Mouse (Mus musculus) midbrain, embryonic 10.5 days (tissue): ENCODE measurements around the gene Ube2q2. TPM values are rescaled to one million over a fixed set of nuclear protein-coding genes. Genes with fewer than 3 reads are reported as not detected.
A peak's percentile ranks its signal among the peaks of the same experiment; 100 is the strongest.

ENCODE experiments used
- DNase-seq: peaks from one replicate; pipeline ENCODE4 v3.0.0-alpha.2; 2017; ENCODE audit warnings: low spot score
- H3K27ac ChIP-seq: fragments of 300-500 bp; sonication (generic); replicated peaks from 2 replicates; pipeline ENCODE4 v1.5.1; 2016; ENCODE audit warnings: mild to moderate bottlenecking
- H3K27me3 ChIP-seq: fragments of 300-500 bp; sonication (generic); 2 replicates; pipeline ENCODE4 v1.6.1; 2016; ENCODE audit warnings: low read depth, mild to moderate bottlenecking; ENCODE audit not compliant: poor library complexity, severe bottlenecking
- H3K36me3 ChIP-seq: fragments of 300-500 bp; sonication (generic); 2 replicates; pipeline ENCODE4 v1.6.1; 2016; ENCODE audit warnings: mild to moderate bottlenecking, moderate library complexity
- H3K4me1 ChIP-seq: fragments of 300-500 bp; sonication (generic); 2 replicates; pipeline ENCODE4 v1.6.1; 2016
- H3K4me3 ChIP-seq: fragments of 300-500 bp; sonication (generic); 2 replicates; pipeline ENCODE4 v1.5.1; 2016; ENCODE audit warnings: mild to moderate bottlenecking, moderate library complexity
- H3K9me3 ChIP-seq: fragments of 300-500 bp; sonication (generic); replicated peaks from 2 replicates; pipeline ENCODE4 v1.6.1; 2016; ENCODE audit warnings: mild to moderate bottlenecking
- WGBS: fragments of 180-500 bp; shearing (Covaris S2); methylation state at CpG from one replicate; pipeline ENCODE4 v1.1.7; 2016; 5-methylcytosine and 5-hydroxymethylcytosine counted together
- polyA plus RNA-seq: library from polyadenylated mRNA; unstranded; fragments of >200 nt; fragmentation: Nextera tagmentation; extraction: Ambion mirVana; gene quantifications from 2 replicates; pipeline ENCODE4 v1.2.1, GENCODE M21; 2016

Ube2q2 gene
- polyA plus RNA-seq, 1 experiment from 2014 or later = 37.7 TPM

GRCm38 (mm10) chr9:55208458-55208789, 59.8 kb downstream of the Ube2q2 start:
- no peak for DNase-seq
- Histone ChIP-seq H3K9me3 (no peaks in the 10 kb centered on the region), H3K27ac (peak overlapping the region; percentile 95), H3K36me3 (peaks cover 27% of the 10 kb centered on the region), H3K27me3 (no peaks in the 10 kb centered on the region), H3K4me1 (peaks cover 29% of the 10 kb centered on the region), H3K4me3 (peak overlapping the region; percentile 90)
- WGBS = 1% methylated on average over 2 of the region's 2 CpGs

GRCm38 (mm10) chr9:55208790-55209481, 60.3 kb downstream of the Ube2q2 start, which contains the start of gene Fbxo22:
Gene Fbxo22, plus strand, starts transcription at chr9:55208925.
- peak within 1 kb of the TSS; percentile 90 for H3K4me3 ChIP-seq
- H3K9me3 ChIP-seq = no peaks in the 10 kb centered on the region
- H3K27me3 ChIP-seq = no peaks in the 10 kb centered on the region
- peaks cover 29% of the 10 kb centered on the region for H3K4me1 ChIP-seq
- WGBS = under 1% methylated on average over 65 of the region's 65 CpGs
- peaks cover 27% of the 10 kb centered on the region for H3K36me3 ChIP-seq
- H3K27ac ChIP-seq = peak within 1 kb of the TSS; percentile 95
- DNase-seq = peak; percentile 92

GRCm38 (mm10) chr9:55211611-55212010, 63.0 kb downstream of the Ube2q2 start:
- WGBS = 88% methylated on average over 4 of the region's 4 CpGs

GRCm38 (mm10) chr9:55213396-55213795, 64.7 kb downstream of the Ube2q2 start:
- Histone ChIP-seq H3K9me3 (no peaks in the 10 kb centered on the region), H3K4me1 (peaks cover 32% of the 10 kb centered on the region), H3K4me3 (no peak overlapping the region), H3K36me3 (peaks cover 59% of the 10 kb centered on the region), H3K27ac (no peak overlapping the region), H3K27me3 (no peaks in the 10 kb centered on the region)
- WGBS = 94% methylated on average over 1 of the region's 1 CpGs
- no peak for DNase-seq

More at GRCm38 (mm10) chr9:55211611-55212010, 63.0 kb downstream of the Ube2q2 start:
- H3K4me3 ChIP-seq = no peak overlapping the region
- no peaks in the 10 kb centered on the region for H3K9me3 ChIP-seq
- H3K4me1 ChIP-seq = peaks cover 37% of the 10 kb centered on the region
- peaks cover 42% of the 10 kb centered on the region for H3K36me3 ChIP-seq
- no peak overlapping the region for H3K27ac ChIP-seq
- no peaks in the 10 kb centered on the region for H3K27me3 ChIP-seq
- no peak for DNase-seq

GRCm38 (mm10) chr9:55215056-55215455, 66.4 kb downstream of the Ube2q2 start:
- H3K27ac ChIP-seq = no peak overlapping the region
- H3K36me3 ChIP-seq = peaks cover 76% of the 10 kb centered on the region
- peaks cover 20% of the 10 kb centered on the region for H3K4me1 ChIP-seq
- H3K9me3 ChIP-seq = no peaks in the 10 kb centered on the region
- no peaks in the 10 kb centered on the region for H3K27me3 ChIP-seq
- 92% methylated on average over 3 of the region's 3 CpGs for WGBS
- H3K4me3 ChIP-seq = no peak overlapping the region
- no peak for DNase-seq

GRCm38 (mm10) chr9:55215648-55216047, 67.0 kb downstream of the Ube2q2 start:
- Histone ChIP-seq H3K27ac (no peak overlapping the region), H3K27me3 (no peaks in the 10 kb centered on the region), H3K4me3 (no peak overlapping the region), H3K36me3 (peaks cover 82% of the 10 kb centered on the region), H3K9me3 (no peaks in the 10 kb centered on the region), H3K4me1 (peaks cover 14% of the 10 kb centered on the region)
- DNase-seq = no peak
- WGBS = 83% methylated on average over 3 of the region's 3 CpGs

- H3K27me3 ChIP-seq = no peaks in the 10 kb centered on the region
- no peak overlapping the region for H3K27ac ChIP-seq
- no peaks in the 10 kb centered on the region for H3K9me3 ChIP-seq
- no peak overlapping the region for H3K4me3 ChIP-seq
- peaks cover 85% of the 10 kb centered on the region for H3K36me3 ChIP-seq
- WGBS = 70% methylated on average over 2 of the region's 2 CpGs
- no peak for DNase-seq
- H3K4me1 ChIP-seq = peaks cover 13% of the 10 kb centered on the region
Measured at GRCm38 (mm10) chr9:55216078-55216477, 67.4 kb downstream of the Ube2q2 start.

- DNase-seq = no peak
- H3K27ac ChIP-seq = no peak overlapping the region
- H3K36me3 ChIP-seq = peaks cover 94% of the 10 kb centered on the region
Measured at GRCm38 (mm10) chr9:55217381-55217780, 68.7 kb downstream of the Ube2q2 start.

GRCm38 (mm10) chr9:55225165-55225737, 76.6 kb downstream of the Ube2q2 start:
- Histone ChIP-seq H3K4me1 (no peaks in the 10 kb centered on the region), H3K36me3 (peaks cover 61% of the 10 kb centered on the region)
- WGBS = 86% methylated on average over 7 of the region's 7 CpGs

More at GRCm38 (mm10) chr9:55217381-55217780, 68.7 kb downstream of the Ube2q2 start:
- Histone ChIP-seq H3K4me3 (no peak overlapping the region), H3K4me1 (peaks cover 8% of the 10 kb centered on the region; the same call in 1 of the 2 replicates), H3K9me3 (no peaks in the 10 kb centered on the region), H3K27me3 (no peaks in the 10 kb centered on the region)
- WGBS = 94% methylated on average over 3 of the region's 3 CpGs

GRCm38 (mm10) chr9:55226251-55226650, 77.6 kb downstream of the Ube2q2 start:
- H3K4me1 ChIP-seq = no peaks in the 10 kb centered on the region
- no peak overlapping the region for H3K27ac ChIP-seq
- DNase-seq = no peak
- no peaks in the 10 kb centered on the region for H3K27me3 ChIP-seq
- peaks cover 51% of the 10 kb centered on the region for H3K36me3 ChIP-seq
- WGBS = 91% methylated on average over 3 of the region's 3 CpGs
- H3K4me3 ChIP-seq = no peak overlapping the region
- H3K9me3 ChIP-seq = no peaks in the 10 kb centered on the region

More at GRCm38 (mm10) chr9:55225165-55225737, 76.6 kb downstream of the Ube2q2 start:
- Histone ChIP-seq H3K27ac (no peak overlapping the region), H3K4me3 (no peak overlapping the region), H3K9me3 (no peaks in the 10 kb centered on the region), H3K27me3 (no peaks in the 10 kb centered on the region)
- DNase-seq = no peak

- 91% methylated on average over 4 of the region's 4 CpGs for WGBS
- DNase-seq = no peak
Measured at GRCm38 (mm10) chr9:55228149-55228548, 79.5 kb downstream of the Ube2q2 start.

GRCm38 (mm10) chr9:55229010-55229409, 80.4 kb downstream of the Ube2q2 start:
- Histone ChIP-seq H3K9me3 (no peaks in the 10 kb centered on the region), H3K27me3 (no peaks in the 10 kb centered on the region), H3K27ac (no peak overlapping the region), H3K36me3 (peaks cover 24% of the 10 kb centered on the region), H3K4me3 (no peak overlapping the region), H3K4me1 (no peaks in the 10 kb centered on the region)
- 79% methylated on average over 10 of the region's 10 CpGs for WGBS
- no peak for DNase-seq

More at GRCm38 (mm10) chr9:55228149-55228548, 79.5 kb downstream of the Ube2q2 start:
- Histone ChIP-seq H3K4me1 (no peaks in the 10 kb centered on the region), H3K36me3 (peaks cover 32% of the 10 kb centered on the region), H3K9me3 (no peaks in the 10 kb centered on the region), H3K4me3 (no peak overlapping the region), H3K27me3 (no peaks in the 10 kb centered on the region), H3K27ac (no peak overlapping the region)

GRCm38 (mm10) chr9:55231544-55231943, 82.9 kb downstream of the Ube2q2 start:
- WGBS = 74% methylated on average over 6 of the region's 6 CpGs

More at GRCm38 (mm10) chr9:55231544-55231943, 82.9 kb downstream of the Ube2q2 start:
- Histone ChIP-seq H3K4me3 (no peak overlapping the region), H3K27me3 (no peaks in the 10 kb centered on the region), H3K36me3 (no peaks in the 10 kb centered on the region), H3K27ac (no peak overlapping the region), H3K9me3 (no peaks in the 10 kb centered on the region), H3K4me1 (no peaks in the 10 kb centered on the region)
- no peak for DNase-seq
